Mouse (Mus musculus) intestine, postnatal 0 days (tissue): ENCODE results near the gene Dlg2. TPM values are rescaled to one million over a fixed set of nuclear protein-coding genes. Genes with fewer than 3 reads are reported as not detected.

ENCODE experiments used
- ATAC-seq: fragments of 200-750 bp; cut with Nextera tagmentation; 2 replicates; pipeline ENCODE4 v1.8.0; 2017; ENCODE audit warnings: mild to moderate bottlenecking, moderate TSS enrichment, moderate library complexity
- H3K27ac ChIP-seq: fragments of 300-500 bp; sonication (generic); 2 replicates; pipeline ENCODE4 v1.5.1; 2014; ENCODE audit warnings: mild to moderate bottlenecking, low read depth, low read length, moderate library complexity
- H3K27me3 ChIP-seq: fragments of 300-500 bp; sonication (generic); replicated peaks from 2 replicates; pipeline ENCODE4 v1.6.1; 2014; ENCODE audit warnings: low read length, mixed read lengths; ENCODE audit not compliant: control insufficient read depth, insufficient read depth
- H3K36me3 ChIP-seq: fragments of 300-500 bp; sonication (generic); 2 replicates; pipeline ENCODE4 v1.6.1; 2014; ENCODE audit warnings: mild to moderate bottlenecking, moderate library complexity; ENCODE audit not compliant: control insufficient read depth, insufficient read depth
- H3K4me1 ChIP-seq: fragments of 300-500 bp; sonication (generic); replicated peaks from 2 replicates; pipeline ENCODE4 v1.6.1; 2014; ENCODE audit warnings: antibody characterized with exemption, low read length, mixed read lengths; ENCODE audit not compliant: control insufficient read depth, insufficient read depth
- H3K4me2 ChIP-seq: fragments of 300-500 bp; sonication (generic); replicated peaks from 2 replicates; pipeline ENCODE4 v1.6.1; 2014; ENCODE audit warnings: low read depth, mild to moderate bottlenecking, moderate library complexity
- H3K4me3 ChIP-seq: fragments of 300-500 bp; sonication (generic); 2 replicates; pipeline ENCODE4 v1.5.1; 2014; ENCODE audit warnings: low read depth, low read length
- H3K9ac ChIP-seq: fragments of 300-500 bp; sonication (generic); 2 replicates; pipeline ENCODE4 v1.6.1; 2014; ENCODE audit warnings: mild to moderate bottlenecking, low read depth, low read length
- H3K9me3 ChIP-seq: fragments of 300-500 bp; sonication (generic); 2 replicates; pipeline ENCODE4 v1.6.1; 2016; ENCODE audit warnings: mixed run types; ENCODE audit not compliant: control insufficient read depth
- CTCF ChIP-seq: sonication (generic); IDR thresholded peaks from 2 replicates; pipeline ENCODE4 v1.5.1; 2016; ENCODE audit warnings: low read depth, mild to moderate bottlenecking, control low read depth, antibody characterized with exemption, moderate library complexity
- WGBS: fragments of 180-500 bp; shearing (Covaris S2); extraction: QIAGEN DNeasy Blood & Tissue Kit; methylation state at CpG from one replicate; pipeline ENCODE4 v1.1.7; 2014; 5-methylcytosine and 5-hydroxymethylcytosine counted together
- polyA plus RNA-seq: library from polyadenylated mRNA; unstranded; fragments of >200 nt; fragmentation: Nextera tagmentation; extraction: Ambion mirVana; gene quantifications from 2 replicates; pipeline ENCODE4 v1.2.1, GENCODE M21; 2015

The Dlg2 gene
- polyA plus RNA-seq, 1 experiment from 2014 or later = 1.1 TPM

DNA sequence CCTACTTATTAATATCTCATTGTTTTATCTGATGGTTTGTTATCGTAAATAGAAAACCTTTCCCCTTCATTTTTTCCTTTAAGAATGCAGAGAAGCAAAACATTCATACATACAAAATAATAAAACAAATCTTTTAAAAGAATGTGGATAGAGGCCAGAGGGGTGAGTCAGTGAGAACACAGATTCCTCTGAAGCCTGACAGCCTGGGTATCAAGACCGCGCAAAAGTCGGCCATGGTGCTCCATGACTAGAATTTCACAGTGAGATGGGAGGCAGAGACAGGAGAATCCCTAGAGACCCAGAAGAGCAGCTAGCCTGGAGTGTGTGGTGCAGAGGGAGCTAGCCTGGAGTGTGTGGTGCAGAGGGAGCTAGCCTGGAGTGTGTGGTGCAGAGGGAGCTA is 2010.4 kb downstream of the Dlg2 start:
- H3K36me3 ChIP-seq = no peaks in the 10 kb centered on the region
- H3K4me2 ChIP-seq = no peak overlapping the region
- no peaks in the 10 kb centered on the region for H3K9me3 ChIP-seq
- no peaks in the 10 kb centered on the region for H3K27me3 ChIP-seq
- 75% methylated on average over 4 of the region's 4 CpGs for WGBS
- no peak for ATAC-seq
- no peak overlapping the region for H3K9ac ChIP-seq
- TF ChIP-seq CTCF = no peak
- H3K4me3 ChIP-seq = no peak overlapping the region
- H3K27ac ChIP-seq = no peak overlapping the region
- no peaks in the 10 kb centered on the region for H3K4me1 ChIP-seq

DNA sequence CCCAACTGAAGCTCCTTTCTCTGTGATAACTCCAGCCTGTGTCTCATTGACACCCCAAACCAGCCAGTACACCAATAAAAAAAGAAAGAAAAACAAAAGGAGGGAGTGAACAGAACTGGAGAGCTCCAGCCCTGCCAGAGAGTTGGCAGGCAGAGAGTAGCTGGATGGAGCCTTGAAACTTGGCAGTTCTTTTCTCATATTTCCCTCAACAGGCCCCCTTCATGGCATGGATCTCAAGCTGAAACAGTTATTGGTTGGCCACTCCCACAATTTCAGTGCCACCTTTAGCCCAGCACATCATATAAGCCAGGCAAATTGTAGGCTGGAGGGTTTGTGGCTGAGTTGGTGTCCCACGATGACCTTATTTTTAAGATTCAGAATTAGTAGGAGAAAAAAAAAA is 2015.8 kb downstream of the Dlg2 start:
- no peak for TF ChIP-seq CTCF
- WGBS = 97% methylated on average over 1 of the region's 1 CpGs
- Histone ChIP-seq H3K36me3 (no peaks in the 10 kb centered on the region), H3K4me3 (no peak overlapping the region), H3K4me2 (no peak overlapping the region), H3K4me1 (no peaks in the 10 kb centered on the region), H3K27me3 (no peaks in the 10 kb centered on the region), H3K27ac (no peak overlapping the region), H3K9ac (no peak overlapping the region), H3K9me3 (no peaks in the 10 kb centered on the region)
- no peak for ATAC-seq

DNA sequence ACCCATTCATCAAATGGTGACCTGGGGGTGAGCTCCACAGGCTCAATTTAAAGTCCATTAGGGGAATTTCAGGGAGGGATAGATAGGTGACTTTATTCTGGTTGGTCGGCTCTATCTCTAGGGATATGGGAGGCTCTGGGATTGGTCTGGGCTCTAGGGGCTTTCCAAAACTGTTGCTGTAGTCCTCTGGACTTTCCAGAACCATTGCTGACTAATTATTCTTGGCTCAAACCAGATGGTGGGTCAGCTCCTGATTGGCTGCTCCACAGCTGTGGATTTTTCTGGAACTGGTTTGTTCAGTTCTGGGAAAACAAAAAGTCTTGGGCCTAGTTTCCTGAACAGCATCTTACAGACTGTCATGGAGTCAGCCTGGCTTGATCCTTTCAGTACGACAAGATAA is 2017.0 kb downstream of the Dlg2 start:
- H3K4me3 ChIP-seq = no peak overlapping the region
- H3K9ac ChIP-seq = no peak overlapping the region
- H3K36me3 ChIP-seq = no peaks in the 10 kb centered on the region
- TF ChIP-seq CTCF = no peak
- H3K9me3 ChIP-seq = no peaks in the 10 kb centered on the region
- no peak for ATAC-seq
- WGBS = 88% methylated on average over 2 of the region's 2 CpGs
- no peaks in the 10 kb centered on the region for H3K4me1 ChIP-seq
- H3K4me2 ChIP-seq = no peak overlapping the region
- no peaks in the 10 kb centered on the region for H3K27me3 ChIP-seq
- H3K27ac ChIP-seq = no peak overlapping the region

Other genes starting within 250 kb of the Dlg2 start
- not detected in 2 replicates for gene Ccdc83, start 210.9 kb upstream of the Dlg2 start, polyA plus RNA-seq
- gene Sytl2, start 174.4 kb upstream of the Dlg2 start, polyA plus RNA-seq = 7.0 and 7.4 TPM in 2 replicates
- 0.31 and 0.47 TPM in 2 replicates for gene Ccdc89, start 50.1 kb upstream of the Dlg2 start, polyA plus RNA-seq
- gene Crebzf, start 33.9 kb upstream of the Dlg2 start, polyA plus RNA-seq = 19.3 and 23.7 TPM in 2 replicates
- 125 and 136 TPM in 2 replicates for gene Tmem126a, start 19.4 kb upstream of the Dlg2 start, polyA plus RNA-seq
- 29.0 and 32.0 TPM in 2 replicates for gene Tmem126b, start 671 bp upstream of the Dlg2 start, polyA plus RNA-seq